Mouse (Mus musculus) intestine, embryonic 14.5 days (tissue): ENCODE measurements at regions not wholly inside any gene's neighbourhood (a gene's known extent, or its start where the extent isn't known, plus 50 kb on each side); places are given as distances from the start of the nearest gene placed in this dataset.

Source experiments
- ATAC-seq: fragments of 200-750 bp; cut with Nextera tagmentation; replicated peaks from 2 replicates; pipeline ENCODE4 v1.8.0; 2017; ENCODE audit warnings: low read depth, moderate number of reproducible peaks, moderate TSS enrichment, moderate library complexity; ENCODE audit not compliant: low FRiP score, low TSS enrichment
- DNase-seq: peaks from one replicate; pipeline ENCODE4 v3.0.0-alpha.2; 2018; ENCODE audit warnings: low spot score
- H3K27ac ChIP-seq: fragments of 300-500 bp; sonication (generic); 2 replicates; pipeline ENCODE4 v1.5.1; 2014; ENCODE audit warnings: low read depth, mild to moderate bottlenecking, control low read depth
- H3K27me3 ChIP-seq: fragments of 300-500 bp; sonication (generic); replicated peaks from 2 replicates; pipeline ENCODE4 v1.6.1; 2014; ENCODE audit warnings: low read length, control low read depth; ENCODE audit not compliant: control insufficient read depth, insufficient read depth
- H3K36me3 ChIP-seq: fragments of 300-500 bp; sonication (generic); 2 replicates; pipeline ENCODE4 v1.6.1; 2014; ENCODE audit warnings: low read length, control low read depth; ENCODE audit not compliant: control insufficient read depth, insufficient read depth
- H3K4me1 ChIP-seq: fragments of 300-500 bp; sonication (generic); replicated peaks from 2 replicates; pipeline ENCODE4 v1.6.1; 2014; ENCODE audit warnings: low read length, control low read depth, mixed read lengths; ENCODE audit not compliant: control insufficient read depth, insufficient read depth
- H3K4me2 ChIP-seq: fragments of 300-500 bp; sonication (generic); 2 replicates; pipeline ENCODE4 v1.6.1; 2014; ENCODE audit warnings: low read length
- H3K4me3 ChIP-seq: fragments of 300-500 bp; sonication (generic); 2 replicates; pipeline ENCODE4 v1.5.1; 2014; ENCODE audit warnings: low read depth, low read length, control low read depth, mixed read lengths
- H3K9ac ChIP-seq: fragments of 300-500 bp; sonication (generic); 2 replicates; pipeline ENCODE4 v1.6.1; 2014; ENCODE audit warnings: mild to moderate bottlenecking, low read length
- H3K9me3 ChIP-seq: fragments of 300-500 bp; sonication (generic); 2 replicates; pipeline ENCODE4 v1.6.1; 2016; ENCODE audit warnings: low read length, control low read depth; ENCODE audit not compliant: control insufficient read depth
- WGBS: fragments of 180-500 bp; shearing (Covaris S2); extraction: QIAGEN DNeasy Blood & Tissue Kit; methylation state at CpG from one replicate; pipeline ENCODE4 v1.1.7; 2014; 5-methylcytosine and 5-hydroxymethylcytosine counted together

DNA sequence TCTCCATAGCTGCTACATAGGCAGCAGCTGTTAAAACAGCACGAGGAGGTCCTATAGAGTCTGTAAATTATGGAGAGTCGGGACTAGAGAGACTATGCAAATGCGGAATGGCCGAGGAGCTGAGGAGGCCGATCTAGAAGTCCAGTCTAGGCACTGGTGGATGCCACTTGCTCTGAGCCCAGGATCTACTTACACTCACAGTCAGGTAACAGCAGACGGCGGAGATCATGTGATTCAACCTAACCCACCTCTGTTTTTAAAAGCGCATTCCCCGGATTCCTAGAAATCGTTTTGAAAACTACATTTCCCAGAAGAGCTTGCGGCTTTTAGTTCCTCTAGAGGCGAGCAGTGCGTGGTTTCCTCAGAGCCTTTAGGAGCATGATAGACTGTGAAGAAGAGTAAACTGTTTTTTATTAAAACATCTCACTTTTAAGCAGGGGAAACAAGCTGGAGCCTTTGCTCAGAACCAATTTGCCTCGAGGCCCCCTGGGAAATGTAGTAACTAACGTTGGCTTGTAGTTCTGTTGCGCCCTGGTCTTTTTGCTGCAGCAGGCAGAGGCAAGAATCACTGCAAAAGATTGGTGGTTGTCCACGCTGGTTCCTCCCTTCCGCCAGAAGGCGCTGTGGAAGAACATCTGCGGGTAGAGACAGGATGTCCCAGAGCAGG is 68.6 kb upstream of the Chd6 start:
- H3K9ac ChIP-seq, result peak overlapping the region; percentile 31
- WGBS, result 3% methylated on average over 20 of the region's 20 CpGs
- ATAC-seq (peak; percentile 85), DNase-seq (peak; percentile 85)
- no peaks in the 10 kb centered on the region for H3K36me3 ChIP-seq
- no peaks in the 10 kb centered on the region for H3K4me1 ChIP-seq
- no peaks in the 10 kb centered on the region for H3K9me3 ChIP-seq
- peak overlapping the region; percentile 41; the same call in 1 of the 2 replicates for H3K27ac ChIP-seq
- peak overlapping the region; percentile 43 for H3K4me3 ChIP-seq
- H3K4me2 ChIP-seq, result peak overlapping the region; percentile 53
- no peaks in the 10 kb centered on the region for H3K27me3 ChIP-seq

DNA sequence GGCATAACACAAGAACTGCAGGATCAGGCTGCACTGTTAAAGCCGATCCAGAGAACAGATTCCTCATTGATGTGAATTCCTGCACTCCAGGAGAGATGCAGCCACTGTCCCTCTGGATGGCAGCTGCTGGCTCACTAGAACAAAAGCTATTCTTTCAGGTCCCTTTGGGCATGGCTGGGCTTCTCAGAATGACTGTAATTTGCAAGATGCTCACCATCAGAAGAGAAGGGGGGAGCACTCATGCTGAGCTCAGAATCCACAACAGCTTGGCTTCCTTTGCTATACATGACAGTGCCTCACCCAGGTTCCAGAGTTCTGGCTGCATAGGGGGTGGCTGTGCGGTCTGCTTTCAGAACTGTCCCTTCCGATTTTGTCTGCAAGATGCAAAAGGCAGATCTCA is 57.8 kb upstream of the Chd6 start:
- 36% methylated on average over 3 of the region's 3 CpGs for WGBS

DNA sequence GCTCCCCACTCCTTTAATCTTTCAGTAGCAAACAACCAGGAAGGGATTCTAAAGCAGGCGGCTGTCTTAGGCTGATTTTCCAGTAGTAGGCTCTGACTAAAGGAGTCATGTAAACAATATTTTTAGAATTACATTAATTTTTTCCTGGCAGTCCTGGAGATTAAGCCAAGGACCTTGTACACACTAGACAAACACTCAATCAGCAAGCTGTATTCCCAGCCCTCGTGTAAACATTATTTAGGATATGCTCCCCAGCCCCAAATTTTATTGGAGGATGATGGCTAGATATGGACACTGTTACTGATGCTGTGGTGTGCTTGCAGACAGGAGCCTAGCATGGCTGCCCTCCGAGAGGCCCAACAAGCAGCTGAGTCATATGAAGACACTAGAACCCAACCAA is 56.6 kb upstream of the Chd6 start:
- Histone ChIP-seq H3K9ac (no peak overlapping the region), H3K4me1 (no peaks in the 10 kb centered on the region), H3K9me3 (no peaks in the 10 kb centered on the region), H3K27ac (no peak overlapping the region), H3K27me3 (no peaks in the 10 kb centered on the region), H3K4me3 (no peak overlapping the region), H3K36me3 (no peaks in the 10 kb centered on the region), H3K4me2 (no peak overlapping the region)
- no peak for ATAC-seq
- 49% methylated on average over 3 of the region's 3 CpGs for WGBS
- no peak for DNase-seq

More for the DNA sequence above, 57.8 kb upstream of the Chd6 start:
- Histone ChIP-seq H3K4me2 (no peak overlapping the region), H3K4me3 (no peak overlapping the region), H3K27ac (no peak overlapping the region), H3K36me3 (no peaks in the 10 kb centered on the region), H3K4me1 (no peaks in the 10 kb centered on the region), H3K9me3 (no peaks in the 10 kb centered on the region), H3K9ac (no peak overlapping the region), H3K27me3 (no peaks in the 10 kb centered on the region)
- no peak for ATAC-seq
- no peak for DNase-seq

DNA sequence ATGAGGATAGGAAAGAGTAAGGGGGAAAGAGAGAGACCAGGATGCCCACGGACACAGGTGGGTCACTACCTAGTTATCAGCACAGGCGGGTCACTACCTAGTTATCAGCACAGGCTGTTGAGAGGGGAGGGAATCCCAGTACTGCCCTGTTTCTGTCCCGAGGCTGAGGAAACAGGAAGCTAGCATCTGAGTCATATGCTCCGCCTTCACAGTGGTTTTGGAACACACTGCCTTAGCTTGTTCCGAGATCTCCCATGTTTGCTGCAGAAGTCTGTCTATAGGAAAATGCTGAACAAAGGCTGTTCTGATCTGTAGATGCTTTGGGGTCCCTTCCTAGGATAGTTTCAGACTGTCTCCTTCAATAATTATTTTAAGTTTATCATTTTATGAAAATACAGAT is 55.4 kb upstream of the Chd6 start:
- H3K36me3 ChIP-seq, result no peaks in the 10 kb centered on the region
- no peak overlapping the region for H3K9ac ChIP-seq
- H3K27me3 ChIP-seq, result no peaks in the 10 kb centered on the region
- H3K27ac ChIP-seq, result no peak overlapping the region
- ATAC-seq (no peak), DNase-seq (no peak)
- 71% methylated on average over 5 of the region's 5 CpGs for WGBS
- no peak overlapping the region for H3K4me2 ChIP-seq
- no peaks in the 10 kb centered on the region for H3K9me3 ChIP-seq
- no peaks in the 10 kb centered on the region for H3K4me1 ChIP-seq
- H3K4me3 ChIP-seq, result no peak overlapping the region
